Mouse (Mus musculus): Measurements from ENCODE around the gene Rasgrp1. TPM values are rescaled to one million over a fixed set of nuclear protein-coding genes. Genes with fewer than 3 reads are reported as not detected.

Rasgrp1 gene
- 0.14 and 0.17 TPM in 2 replicates for polyA plus RNA-seq (2016; fragmentation: Nextera tagmentation; extraction: Ambion mirVana)

DNA sequence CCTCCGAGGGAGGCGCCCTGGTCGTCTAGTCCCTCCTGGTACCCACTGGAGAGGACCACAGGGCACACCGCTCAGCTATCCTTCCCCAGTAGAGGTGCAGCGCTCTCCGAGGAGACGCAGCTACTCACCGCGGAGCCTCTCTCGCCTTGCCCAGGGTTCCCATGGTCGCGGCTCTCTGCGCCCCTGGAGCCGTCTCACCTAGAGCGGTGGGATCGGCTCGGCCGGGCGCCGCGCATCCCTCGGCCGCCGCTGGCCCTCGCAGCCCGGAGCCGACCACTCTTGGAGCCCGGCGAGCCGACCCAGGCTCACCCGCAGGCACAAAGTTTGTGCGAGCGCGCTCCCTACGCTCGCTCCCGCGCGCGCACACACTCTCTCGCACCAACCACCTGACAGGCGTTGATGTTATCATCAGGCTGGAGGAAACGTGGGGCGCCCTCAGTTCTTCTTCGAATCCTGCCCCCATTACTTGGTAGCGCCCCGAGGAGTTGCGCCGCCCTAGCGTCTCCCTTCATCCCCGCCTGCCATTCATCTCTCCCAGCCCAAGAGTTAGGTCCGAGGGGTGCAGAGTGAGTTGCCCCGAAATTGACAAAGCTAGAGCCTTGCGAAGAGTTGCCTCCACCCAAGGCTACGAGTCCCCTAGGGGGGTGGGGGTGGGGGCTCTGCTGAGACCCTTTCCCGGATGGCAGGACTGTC is at the start of gene Rasgrp1:
TSS of gene Rasgrp1 (minus strand) at position 455 of the 693 bp plus-strand sequence.
- 2% methylated on average over 55 of the region's 56 CpGs for WGBS
- Histone ChIP-seq H3K36me3 (no peaks in the 10 kb centered on the region), H3K9ac (peak within 1 kb of the TSS; percentile 63), H3K9me3 (replicated peaks) (no peaks in the 10 kb centered on the region), H3K4me2 (peak within 1 kb of the TSS; percentile 95), H3K27me3 (replicated peaks) (peaks cover 28% of the 10 kb centered on the region), H3K27ac (ENCODE audit: poor library complexity, severe bottlenecking) (no peak within 1 kb of the TSS), H3K4me1 (replicated peaks) (peaks cover 9% of the 10 kb centered on the region; the same call in 1 of the 2 replicates), H3K4me3 (peak within 1 kb of the TSS; percentile 54)
- peak; percentile 53 for ATAC-seq (ENCODE audit: insufficient number of reproducible peaks, low FRiP score)

DNA sequence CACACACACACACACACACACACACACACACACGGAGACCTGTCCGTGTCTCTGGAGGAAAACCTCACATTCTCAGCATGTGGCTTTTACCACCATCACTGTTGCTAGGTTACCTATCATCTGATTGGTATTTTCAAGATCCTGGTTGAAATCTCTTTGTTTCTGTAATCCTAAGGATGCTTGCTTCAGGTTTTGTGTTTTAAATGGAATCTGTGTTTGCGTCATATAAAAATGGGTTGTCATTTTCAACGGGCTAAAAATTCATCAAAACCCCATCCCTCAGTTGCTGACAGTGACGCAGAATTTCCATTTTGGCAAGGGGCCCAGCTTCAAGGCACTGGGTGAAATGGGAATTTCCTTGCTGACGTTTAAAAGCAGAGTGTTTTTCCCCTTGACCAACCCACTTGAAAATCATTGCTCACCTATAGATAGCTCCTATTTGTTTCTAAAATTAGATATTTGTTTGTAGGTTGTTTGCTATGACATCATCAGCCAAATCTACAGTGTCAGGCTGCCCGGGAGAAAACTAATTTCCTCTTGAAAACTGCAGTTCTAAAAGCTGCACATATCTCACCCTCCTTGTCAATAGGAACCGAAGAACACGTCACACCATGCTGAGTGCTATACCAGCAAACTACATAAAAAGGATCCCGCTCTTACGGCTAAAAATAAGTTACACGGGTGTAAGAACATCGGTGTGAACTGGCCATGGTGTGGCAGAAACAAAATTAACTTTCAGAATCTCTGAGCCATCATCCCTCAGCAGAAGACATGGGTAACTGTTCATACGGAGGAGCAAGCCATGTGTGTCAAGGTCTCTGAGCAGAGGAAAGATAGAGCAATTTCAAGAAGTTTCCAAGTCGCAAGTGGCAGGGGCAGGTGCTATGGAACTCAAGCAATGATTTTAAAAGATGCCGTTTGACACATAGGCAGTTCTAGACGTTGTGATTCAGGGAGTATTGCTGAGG is 47.4 kb upstream of the Rasgrp1 start:
- Histone ChIP-seq H3K9me3 (replicated peaks) (no peaks in the 10 kb centered on the region), H3K27ac (ENCODE audit: poor library complexity, severe bottlenecking) (no peak overlapping the region), H3K4me3 (no peak overlapping the region), H3K27me3 (replicated peaks) (no peaks in the 10 kb centered on the region), H3K36me3 (no peaks in the 10 kb centered on the region), H3K4me2 (0 out of 2 replicates have a peak overlapping the region, but pooled peaks have one; percentile 18), H3K9ac (no peak overlapping the region), H3K4me1 (replicated peaks) (peaks cover 33% of the 10 kb centered on the region)
- WGBS = 53% methylated on average over 17 of the region's 17 CpGs
- no peak for ATAC-seq (ENCODE audit: insufficient number of reproducible peaks, low FRiP score)

DNA sequence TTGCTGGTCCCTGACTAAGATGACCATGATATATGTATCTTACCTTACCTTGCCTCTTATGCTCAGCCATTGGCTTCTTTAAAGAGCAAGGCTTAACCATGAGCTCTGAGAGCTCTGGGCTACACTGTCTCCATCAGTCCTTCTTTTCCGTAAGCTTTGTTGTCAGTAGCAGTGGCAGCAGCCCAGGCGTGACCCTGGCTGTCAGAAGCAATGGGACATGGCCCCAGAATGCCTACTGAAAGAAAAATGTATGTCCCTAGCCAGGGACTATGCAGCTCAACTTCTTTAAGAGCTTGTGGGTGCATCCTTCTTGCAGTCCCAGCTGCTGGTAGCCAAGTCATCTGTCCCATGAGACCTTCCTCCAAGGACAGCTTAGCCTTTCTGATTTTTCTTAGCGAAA is 46.7 kb upstream of the Rasgrp1 start:
- no peak overlapping the region for H3K9ac ChIP-seq
- 84% methylated on average over 3 of the region's 3 CpGs for WGBS
- H3K4me2 ChIP-seq = no peak overlapping the region
- H3K4me1 ChIP-seq (replicated peaks) = peaks cover 33% of the 10 kb centered on the region
- no peaks in the 10 kb centered on the region for H3K27me3 ChIP-seq (replicated peaks)
- H3K36me3 ChIP-seq = no peaks in the 10 kb centered on the region
- no peak overlapping the region for H3K27ac ChIP-seq (ENCODE audit: poor library complexity, severe bottlenecking)
- no peaks in the 10 kb centered on the region for H3K9me3 ChIP-seq (replicated peaks)
- no peak for ATAC-seq (ENCODE audit: insufficient number of reproducible peaks, low FRiP score)
- no peak overlapping the region for H3K4me3 ChIP-seq

DNA sequence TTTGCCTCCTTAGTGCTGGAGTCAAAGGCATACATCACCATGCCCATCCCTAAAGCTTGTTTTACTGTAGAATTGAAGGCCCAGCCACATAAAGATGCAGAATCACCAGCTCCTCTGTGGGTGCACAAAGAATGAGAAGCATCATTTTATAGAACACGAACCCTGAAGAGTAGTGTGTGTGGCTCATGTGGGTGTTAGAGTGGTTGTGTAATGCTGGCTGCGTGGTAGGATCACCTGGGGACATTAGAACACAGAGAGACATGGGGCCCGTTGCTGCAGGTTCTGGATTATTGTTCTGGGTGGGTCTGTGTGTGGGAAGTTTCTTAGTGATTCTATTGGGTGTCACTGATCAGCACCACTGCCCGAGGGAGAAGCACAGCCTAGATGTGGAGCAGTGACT is 45.3 kb upstream of the Rasgrp1 start:
- no peak overlapping the region for H3K9ac ChIP-seq
- no peaks in the 10 kb centered on the region for H3K27me3 ChIP-seq (replicated peaks)
- ATAC-seq (ENCODE audit: insufficient number of reproducible peaks, low FRiP score) = no peak
- no peaks in the 10 kb centered on the region for H3K9me3 ChIP-seq (replicated peaks)
- WGBS = 78% methylated on average over 4 of the region's 4 CpGs
- H3K4me3 ChIP-seq = no peak overlapping the region
- no peak overlapping the region for H3K4me2 ChIP-seq
- peaks cover 33% of the 10 kb centered on the region for H3K4me1 ChIP-seq (replicated peaks)
- no peaks in the 10 kb centered on the region for H3K36me3 ChIP-seq
- no peak overlapping the region for H3K27ac ChIP-seq (ENCODE audit: poor library complexity, severe bottlenecking)

DNA sequence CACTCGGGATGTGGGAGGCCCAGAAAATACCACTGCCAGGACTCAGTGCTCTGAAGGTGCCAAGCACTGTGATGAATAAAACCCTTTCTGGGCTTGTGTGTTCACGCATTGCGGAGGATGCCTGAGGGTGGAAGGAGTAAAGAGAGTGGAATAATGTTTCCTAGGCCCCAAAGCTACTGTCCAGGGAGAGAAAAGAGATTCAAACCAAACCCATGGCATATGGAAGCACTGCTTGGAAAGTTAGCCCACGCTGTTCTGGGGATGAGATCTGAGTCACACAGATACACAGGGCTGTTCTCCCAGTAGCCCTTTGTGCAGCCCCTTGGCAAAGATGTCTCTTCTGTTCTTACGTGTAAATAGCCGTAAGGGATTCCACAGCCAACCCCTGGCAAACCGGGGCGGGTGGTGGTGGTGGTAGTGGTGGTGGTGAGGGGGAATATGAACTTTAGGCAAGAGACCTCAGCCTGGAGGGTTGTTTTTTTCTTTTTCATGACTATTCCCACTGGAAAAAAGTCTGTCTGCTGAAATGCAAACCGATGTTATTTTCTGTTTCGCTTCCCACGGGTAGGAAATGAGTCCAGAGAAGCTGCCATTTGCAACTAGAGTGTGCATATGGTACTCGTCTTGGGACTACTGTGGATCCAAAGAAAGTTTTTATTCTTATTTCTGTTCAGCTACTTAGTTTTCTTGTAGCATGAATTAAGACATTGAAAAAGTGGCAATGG is 44.3 kb upstream of the Rasgrp1 start:
- Histone ChIP-seq H3K36me3 (no peaks in the 10 kb centered on the region), H3K27ac (ENCODE audit: poor library complexity, severe bottlenecking) (no peak overlapping the region), H3K4me3 (no peak overlapping the region), H3K4me1 (replicated peaks) (peaks cover 33% of the 10 kb centered on the region), H3K27me3 (replicated peaks) (no peaks in the 10 kb centered on the region), H3K9ac (no peak overlapping the region), H3K9me3 (replicated peaks) (no peaks in the 10 kb centered on the region), H3K4me2 (no peak overlapping the region)
- WGBS = 84% methylated on average over 12 of the region's 12 CpGs
- no peak for ATAC-seq (ENCODE audit: insufficient number of reproducible peaks, low FRiP score)

- no peaks in the 10 kb centered on the region for H3K9me3 ChIP-seq (replicated peaks)
- H3K27ac ChIP-seq (ENCODE audit: poor library complexity, severe bottlenecking) = peak overlapping the region; percentile 78
- H3K4me2 ChIP-seq = peak overlapping the region; percentile 42
- H3K4me1 ChIP-seq (replicated peaks) = peaks cover 36% of the 10 kb centered on the region
- H3K9ac ChIP-seq = no peak overlapping the region
- H3K4me3 ChIP-seq = no peak overlapping the region
- H3K36me3 ChIP-seq = no peaks in the 10 kb centered on the region
- no peaks in the 10 kb centered on the region for H3K27me3 ChIP-seq (replicated peaks)
- 21% methylated on average over 7 of the region's 7 CpGs for WGBS
- ATAC-seq (ENCODE audit: insufficient number of reproducible peaks, low FRiP score) = no peak
Measured at GRCm38 (mm10) chr2:117386036-117386590, 43.3 kb upstream of the Rasgrp1 start.

DNA sequence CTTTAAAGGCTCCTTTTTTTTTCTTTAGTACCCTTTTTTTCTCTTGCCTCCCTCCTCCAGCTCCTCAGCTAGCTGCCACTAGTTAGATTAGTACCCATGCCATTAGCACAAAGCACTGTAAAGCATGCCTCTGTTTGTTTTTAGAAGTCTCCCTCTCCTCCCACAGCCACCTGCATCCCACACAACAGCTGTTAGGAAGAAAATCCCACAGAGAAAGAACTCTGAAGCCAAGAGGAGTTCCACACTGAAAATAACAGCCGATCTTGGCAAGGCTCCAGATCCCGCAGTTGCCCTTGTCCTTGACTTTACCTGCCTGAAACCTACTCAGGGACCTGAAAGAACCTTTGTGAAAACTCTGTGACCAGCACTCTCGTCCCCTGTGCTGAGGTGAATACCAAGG is 38.5 kb upstream of the Rasgrp1 start:
- 51% methylated on average over 3 of the region's 3 CpGs for WGBS
- Histone ChIP-seq H3K27ac (ENCODE audit: poor library complexity, severe bottlenecking) (no peak overlapping the region), H3K27me3 (replicated peaks) (no peaks in the 10 kb centered on the region), H3K36me3 (no peaks in the 10 kb centered on the region), H3K9me3 (replicated peaks) (no peaks in the 10 kb centered on the region), H3K4me1 (replicated peaks) (peaks cover 12% of the 10 kb centered on the region), H3K4me2 (no peak overlapping the region), H3K9ac (no peak overlapping the region), H3K4me3 (no peak overlapping the region)
- ATAC-seq (ENCODE audit: insufficient number of reproducible peaks, low FRiP score) = no peak

- Histone ChIP-seq H3K4me1 (replicated peaks) (no peaks in the 10 kb centered on the region), H3K27me3 (replicated peaks) (no peaks in the 10 kb centered on the region), H3K9ac (no peak overlapping the region), H3K9me3 (replicated peaks) (no peaks in the 10 kb centered on the region), H3K4me3 (no peak overlapping the region), H3K36me3 (no peaks in the 10 kb centered on the region), H3K27ac (ENCODE audit: poor library complexity, severe bottlenecking) (no peak overlapping the region), H3K4me2 (no peak overlapping the region)
- WGBS = 46% methylated on average over 2 of the region's 2 CpGs
- no peak for ATAC-seq (ENCODE audit: insufficient number of reproducible peaks, low FRiP score)
Measured at GRCm38 (mm10) chr2:117374293-117374830, 31.6 kb upstream of the Rasgrp1 start.

DNA sequence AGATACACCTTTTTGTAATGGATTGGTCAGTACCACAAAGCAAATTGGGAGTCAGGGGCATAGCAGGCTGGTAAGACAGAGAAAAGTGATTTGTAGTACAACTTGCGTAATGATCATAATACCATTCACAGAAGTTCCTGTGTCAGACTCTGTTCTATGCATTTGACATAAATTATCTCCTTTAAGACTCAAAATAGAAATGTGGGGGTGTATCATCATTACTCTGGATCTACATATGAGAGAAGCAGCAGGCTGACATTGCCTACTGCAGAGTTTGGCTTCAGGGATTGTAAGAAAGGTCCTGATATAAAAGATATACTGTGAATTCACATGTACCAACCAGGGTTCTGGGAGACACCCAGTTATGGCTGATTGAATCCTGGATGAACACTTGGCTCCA is 28.9 kb upstream of the Rasgrp1 start:
- H3K36me3 ChIP-seq = no peaks in the 10 kb centered on the region
- no peak for ATAC-seq (ENCODE audit: insufficient number of reproducible peaks, low FRiP score)
- no peaks in the 10 kb centered on the region for H3K27me3 ChIP-seq (replicated peaks)
- no peak overlapping the region for H3K27ac ChIP-seq (ENCODE audit: poor library complexity, severe bottlenecking)
- WGBS = 92% methylated on average over 1 of the region's 1 CpGs
- H3K9me3 ChIP-seq (replicated peaks) = no peaks in the 10 kb centered on the region
- H3K4me3 ChIP-seq = no peak overlapping the region
- no peak overlapping the region for H3K9ac ChIP-seq
- H3K4me2 ChIP-seq = no peak overlapping the region
- no peaks in the 10 kb centered on the region for H3K4me1 ChIP-seq (replicated peaks)

- H3K4me1 ChIP-seq (replicated peaks) = no peaks in the 10 kb centered on the region
- ATAC-seq (ENCODE audit: insufficient number of reproducible peaks, low FRiP score) = no peak
- H3K4me2 ChIP-seq = no peak overlapping the region
- H3K27ac ChIP-seq (ENCODE audit: poor library complexity, severe bottlenecking) = no peak overlapping the region
- 69% methylated on average over 3 of the region's 3 CpGs for WGBS
- no peak overlapping the region for H3K4me3 ChIP-seq
- no peak overlapping the region for H3K9ac ChIP-seq
- H3K9me3 ChIP-seq (replicated peaks) = no peaks in the 10 kb centered on the region
- H3K27me3 ChIP-seq (replicated peaks) = no peaks in the 10 kb centered on the region
- H3K36me3 ChIP-seq = no peaks in the 10 kb centered on the region
Measured at GRCm38 (mm10) chr2:117366478-117366877, 23.7 kb upstream of the Rasgrp1 start.

Measured in heart, embryonic 12.5 days (tissue).